Mouse (Mus musculus) lung, postnatal 4 days (tissue): ENCODE measurements around the gene Zzz3.
"Not testable (repeated sequence)": the region's sequence is repeated elsewhere in the genome, so short reads cannot be mapped to it uniquely, and the experiment has no call there.

Experiments used
- DNase-seq, 2 experiments: peaks; one replicate each; pipeline ENCODE4 v3.0.0; 2021

Zzz3 gene

GRCm38 (mm10) chr3:152401964-152402670 lies 6.8 kb downstream of the Zzz3 start:
- DNase-seq, result peak in 1 of 2 experiments; percentile 31

DNA sequence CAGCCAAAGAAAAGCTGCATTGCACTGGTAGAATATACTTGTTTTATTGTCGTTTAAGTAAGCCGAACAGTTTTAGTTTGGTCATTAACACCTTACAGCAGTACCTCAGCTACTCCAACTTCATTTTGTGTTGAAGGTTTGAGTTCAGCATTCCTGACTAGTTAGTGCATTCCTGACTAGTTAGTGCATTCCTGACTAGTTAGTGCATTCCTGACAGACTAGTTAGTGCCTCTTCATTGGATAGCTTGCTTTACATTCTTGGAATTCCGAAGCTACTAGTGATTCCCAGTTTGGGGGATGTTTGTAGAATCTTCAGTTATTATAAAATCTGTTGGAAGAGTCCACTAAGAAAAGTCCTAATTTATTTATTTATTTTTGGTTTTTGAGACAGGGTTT lies 7.4 kb downstream of the Zzz3 start:
- no peak for DNase-seq

DNA sequence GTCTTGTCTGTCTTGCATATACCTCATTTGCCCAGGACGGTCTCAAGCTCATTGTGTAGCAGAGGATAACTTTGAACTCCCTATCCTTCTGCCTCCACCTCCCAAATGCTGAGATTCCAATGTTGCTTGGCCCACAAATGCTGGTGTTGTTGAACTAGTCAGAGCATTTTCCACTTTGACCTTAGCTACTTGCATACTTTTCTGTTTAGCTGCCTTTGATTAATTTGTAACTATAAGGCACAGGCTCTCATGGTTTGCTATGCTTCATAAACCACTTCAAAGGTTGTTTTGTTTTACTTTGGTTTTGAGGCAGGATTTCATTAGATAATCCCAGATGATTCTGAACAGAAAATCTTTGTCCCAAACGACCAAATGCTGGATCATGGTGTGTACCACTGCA lies 8.6 kb downstream of the Zzz3 start:
- no peak for DNase-seq

GRCm38 (mm10) chr3:152405420-152405819 lies 10.1 kb downstream of the Zzz3 start:
- DNase-seq, result no peak

- DNase-seq, result no peak
Observed at GRCm38 (mm10) chr3:152405978-152406640, 10.8 kb downstream of the Zzz3 start.

GRCm38 (mm10) chr3:152410980-152411551 lies 15.8 kb downstream of the Zzz3 start:
- DNase-seq, result no peak

- DNase-seq, result no peak
Observed at GRCm38 (mm10) chr3:152412362-152412761, 17.1 kb downstream of the Zzz3 start.

GRCm38 (mm10) chr3:152428925-152429324 lies 33.7 kb downstream of the Zzz3 start:
- DNase-seq, result no peak

DNA sequence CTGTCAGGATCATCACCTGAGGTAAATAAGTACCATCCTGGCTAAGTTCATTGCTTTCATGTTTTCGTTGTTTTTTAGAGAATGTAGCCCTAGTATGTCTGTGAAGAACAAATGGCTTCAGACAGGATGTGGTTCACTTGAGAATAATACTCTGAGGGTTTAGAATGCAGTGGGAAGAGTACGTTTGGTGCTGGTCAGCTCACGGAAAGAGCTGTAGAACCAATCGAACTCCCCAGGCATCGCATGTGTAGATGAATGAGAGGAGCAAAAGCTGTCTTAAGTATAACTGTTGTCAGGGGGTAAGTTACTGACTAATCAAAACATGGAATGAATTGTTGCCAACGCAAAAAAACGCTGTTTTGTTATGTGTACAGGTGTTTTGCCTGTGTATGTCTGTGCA lies 37.4 kb downstream of the Zzz3 start:
- DNase-seq, result no peak

GRCm38 (mm10) chr3:152435590-152435989 lies 40.3 kb downstream of the Zzz3 start:
- DNase-seq, result no peak

DNA sequence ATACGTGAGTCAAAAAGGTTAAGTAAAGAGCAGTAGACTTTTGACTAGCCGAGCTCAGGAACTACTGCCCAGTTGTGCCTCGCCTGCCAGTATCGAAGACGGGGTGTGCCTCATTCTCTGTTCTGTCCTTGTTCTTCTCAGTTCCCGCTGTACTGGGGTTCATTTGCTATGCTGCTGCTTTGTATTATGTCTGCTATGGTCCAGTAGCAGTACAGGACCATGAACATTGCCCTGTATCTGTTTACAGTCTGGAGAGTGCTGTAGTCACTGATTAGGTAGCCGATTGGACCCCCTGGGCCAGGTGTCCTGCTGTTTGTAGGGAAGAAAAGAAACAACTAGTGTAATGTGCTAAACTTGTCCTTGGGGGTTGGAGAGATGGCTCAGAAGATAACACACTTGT lies 42.8 kb downstream of the Zzz3 start:
- DNase-seq, result no peak

GRCm38 (mm10) chr3:152442795-152443194 lies 47.5 kb downstream of the Zzz3 start:
- no peak for DNase-seq

DNA sequence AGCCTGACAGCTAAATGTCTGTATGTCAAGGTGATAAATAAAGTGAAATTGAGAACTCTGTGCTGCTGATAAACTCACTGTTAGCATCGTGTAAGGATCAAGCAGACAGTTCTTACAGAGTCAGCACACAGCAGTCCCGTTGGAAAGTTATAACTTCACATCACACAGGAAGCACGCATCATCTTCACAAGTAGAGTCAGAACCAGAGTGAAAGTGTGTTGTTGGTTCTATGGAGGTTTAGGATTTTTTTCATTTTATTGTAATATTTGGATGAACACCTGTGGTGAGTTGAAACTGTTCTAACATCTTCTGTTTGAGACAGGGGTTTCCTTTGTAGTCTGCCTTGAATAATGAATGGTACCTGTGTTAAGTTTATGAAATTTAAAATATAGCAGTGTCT lies 48.8 kb downstream of the Zzz3 start:
- DNase-seq, result no peak

- DNase-seq, result no peak
Observed at GRCm38 (mm10) chr3:152446966-152447365, 51.7 kb downstream of the Zzz3 start.

DNA sequence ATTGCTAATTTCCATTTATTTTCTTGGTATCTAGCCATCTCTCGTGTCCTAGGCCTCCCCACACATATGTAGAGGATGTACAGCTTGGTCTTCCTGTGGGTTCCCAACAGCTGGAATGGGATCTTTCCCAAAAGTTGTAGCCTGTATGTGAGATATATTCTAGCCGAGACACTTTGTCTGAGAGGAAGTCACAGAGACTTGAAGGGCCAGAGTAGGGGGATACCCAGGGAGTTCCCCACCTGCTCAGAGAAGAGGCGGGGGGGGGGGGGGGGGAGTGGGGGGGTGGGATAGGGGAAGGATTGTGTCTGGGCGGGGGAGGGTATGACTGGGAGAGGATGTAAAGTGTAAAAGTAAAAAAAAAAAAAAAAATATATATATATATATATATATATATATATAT lies 57.9 kb downstream of the Zzz3 start:
- no peak for DNase-seq

DNA sequence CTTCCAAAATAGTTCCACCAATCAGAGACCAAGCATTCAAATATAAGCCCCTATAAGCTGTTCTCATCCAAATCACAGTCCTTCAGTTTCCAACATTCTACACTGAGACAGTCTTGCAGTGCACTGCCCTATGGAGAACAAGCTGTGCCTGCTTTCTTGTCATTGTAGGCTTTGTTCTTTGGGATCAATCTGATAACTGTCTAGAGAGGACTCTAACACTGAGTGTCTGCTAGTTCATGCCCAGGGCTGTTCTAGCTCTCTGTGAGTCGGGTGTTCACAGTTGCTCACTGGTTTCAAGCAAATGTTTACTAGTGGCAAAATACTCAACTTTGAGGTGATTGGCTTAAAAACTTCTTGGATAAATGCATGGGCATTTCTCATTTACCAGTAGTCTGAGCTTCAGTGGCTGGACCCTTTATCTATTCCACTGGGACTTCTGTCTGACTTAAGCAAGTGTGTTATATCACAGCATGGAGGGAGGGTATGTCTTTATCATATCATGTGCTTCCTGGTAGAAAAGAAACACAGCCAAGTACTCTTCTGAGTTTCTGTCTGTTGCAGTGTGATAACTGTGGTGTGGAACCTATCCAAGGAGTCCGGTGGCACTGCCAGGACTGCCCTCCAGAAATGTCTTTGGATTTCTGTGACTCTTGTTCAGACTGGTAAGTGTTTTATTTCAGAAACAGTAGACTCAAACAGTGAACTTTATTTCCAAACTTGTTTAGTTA lies 62.2 kb downstream of the Zzz3 start:
- DNase-seq, result no peak

DNA sequence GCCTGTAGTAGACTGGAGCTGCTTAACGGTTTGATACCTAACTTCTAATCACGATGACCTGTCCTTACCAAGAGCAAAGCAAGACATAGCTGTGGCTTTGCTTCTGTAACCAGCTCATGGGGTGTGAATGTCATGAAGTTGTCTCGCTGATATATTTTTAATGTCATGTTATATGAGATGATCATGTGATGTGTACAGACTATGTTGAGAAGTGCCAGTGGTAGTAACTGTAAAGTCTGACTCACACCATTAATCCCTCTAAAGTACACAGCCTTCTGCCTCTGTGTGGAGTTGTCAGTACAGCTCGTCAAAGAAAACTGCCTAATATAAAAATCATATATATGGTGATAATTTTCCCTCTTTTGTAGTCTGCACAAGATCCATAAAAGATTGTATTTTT lies 63.6 kb downstream of the Zzz3 start:
- not testable (repeated sequence) for DNase-seq

DNA sequence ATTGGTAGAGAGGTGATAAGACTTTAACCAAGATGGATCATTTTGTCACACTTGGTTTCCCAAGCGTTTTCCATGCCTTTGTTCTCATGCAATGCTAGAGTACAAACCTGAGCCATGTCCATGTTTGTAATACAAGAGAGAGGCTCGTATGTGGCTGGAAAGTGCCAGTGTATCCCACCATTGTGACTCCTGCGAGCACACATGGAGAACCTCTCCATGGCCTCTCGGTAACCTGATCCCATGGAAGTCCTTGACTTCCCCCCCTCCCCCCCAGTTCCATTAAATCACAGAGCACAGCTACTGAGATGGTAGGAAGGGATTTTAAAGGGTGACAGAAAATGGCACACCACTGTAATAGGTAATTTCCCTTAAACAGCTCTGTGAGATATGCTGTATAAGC lies 65.5 kb downstream of the Zzz3 start:
- no peak for DNase-seq

DNA sequence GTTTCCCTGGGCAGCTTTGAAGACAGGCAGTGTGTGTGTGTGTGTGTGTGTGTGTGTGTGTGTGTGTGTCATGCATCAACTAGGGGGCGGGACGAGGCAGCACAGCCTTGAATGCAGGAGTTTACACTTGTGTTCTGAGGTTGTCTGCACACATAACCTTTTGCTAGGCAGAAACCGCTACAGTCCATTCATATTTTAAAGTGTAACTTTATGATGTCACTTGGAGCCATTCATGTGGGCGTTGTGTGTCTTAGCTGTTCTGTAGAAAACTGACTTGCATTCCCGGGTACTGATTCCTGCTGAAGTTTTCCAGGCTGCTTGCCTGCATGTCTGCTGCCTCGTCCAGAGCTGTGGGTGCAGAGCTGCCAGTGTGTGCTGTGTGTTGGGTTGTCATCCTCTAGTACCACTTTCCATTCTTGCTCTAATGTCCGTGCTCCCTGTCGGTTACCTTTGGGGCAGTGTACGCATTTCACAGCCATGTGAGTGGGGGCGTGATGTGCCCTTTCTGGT lies 66.8 kb downstream of the Zzz3 start:
- DNase-seq, result no peak

DNA sequence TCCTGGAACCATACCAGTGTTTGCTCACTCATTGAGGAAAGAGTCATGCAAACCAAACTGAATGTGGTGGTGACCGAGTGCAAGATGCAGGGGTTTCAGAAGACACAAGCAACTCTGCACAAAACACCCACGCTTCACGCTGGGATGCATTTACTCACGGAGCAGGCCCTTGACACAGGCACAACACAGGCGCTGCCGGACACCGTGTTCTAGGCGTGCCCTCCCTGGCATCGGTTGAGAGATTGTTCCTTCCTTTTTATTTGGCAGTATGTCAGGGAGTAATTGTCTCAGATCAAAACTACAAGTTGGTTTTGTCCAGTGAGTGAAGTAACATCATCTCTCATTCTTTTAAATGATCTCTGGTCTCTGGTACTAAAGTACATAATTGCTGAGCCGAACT lies 67.6 kb downstream of the Zzz3 start:
- DNase-seq, result no peak

DNA sequence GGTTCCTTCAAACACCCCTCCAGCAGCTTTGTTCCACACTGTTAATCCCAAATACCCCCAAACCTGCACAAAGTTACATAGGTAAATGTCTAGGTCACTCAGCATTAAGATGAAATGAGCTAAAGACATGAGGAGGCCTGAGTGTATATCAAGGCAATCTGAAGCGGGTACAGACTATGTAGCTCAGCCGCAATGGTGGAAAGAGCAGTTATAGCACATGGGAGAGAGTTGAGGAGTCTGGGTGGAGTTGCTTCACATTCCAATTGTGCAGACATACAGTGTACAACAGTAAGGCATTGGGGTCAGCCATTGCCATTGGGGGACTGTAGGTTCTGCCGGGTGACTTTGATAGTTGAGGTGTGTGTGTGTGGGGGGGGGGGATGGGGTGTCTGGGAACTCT lies 69.2 kb downstream of the Zzz3 start:
- no peak for DNase-seq

DNA sequence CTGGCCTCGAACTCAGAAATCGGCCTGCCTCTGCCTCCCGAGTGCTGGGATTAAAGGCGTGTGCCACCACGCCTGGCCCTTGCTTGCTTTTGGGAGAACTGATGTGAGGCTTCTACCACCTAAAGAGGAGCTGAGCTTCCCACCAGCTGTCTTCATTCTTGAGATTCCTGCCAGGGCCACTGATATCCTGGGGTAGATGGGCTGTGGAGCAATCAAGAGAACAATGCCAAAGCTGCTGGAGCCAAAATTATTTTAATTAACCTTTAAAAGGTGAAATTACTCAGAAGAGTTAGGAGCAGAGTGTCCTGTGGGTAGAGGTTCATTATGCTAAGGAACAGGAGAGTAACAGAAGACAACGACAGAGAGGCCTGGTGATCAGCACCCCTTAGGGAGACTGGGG lies 70.1 kb downstream of the Zzz3 start:
- no peak for DNase-seq

DNA sequence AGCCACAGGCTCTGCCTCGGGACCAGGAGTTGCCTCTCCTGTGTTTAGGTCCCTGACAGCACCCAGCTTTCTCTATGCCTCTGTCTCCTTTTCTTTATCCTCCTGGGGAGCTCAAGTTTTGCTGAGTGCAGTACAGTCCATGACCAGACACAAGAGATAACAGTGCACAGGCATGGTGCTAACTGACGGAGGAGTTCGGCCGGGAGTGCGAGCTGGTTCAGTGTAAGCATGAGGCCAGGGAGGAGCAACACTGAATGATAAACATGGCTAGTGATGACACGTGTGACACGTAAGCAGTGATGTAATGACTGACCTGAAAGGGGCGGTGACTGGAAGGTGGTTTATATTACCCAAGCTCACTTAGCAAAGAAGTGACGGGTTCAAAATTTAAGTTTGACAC lies 71.6 kb downstream of the Zzz3 start:
- no peak for DNase-seq

GRCm38 (mm10) chr3:152467312-152467711 lies 72.0 kb downstream of the Zzz3 start:
- DNase-seq, result no peak
